Mouse (Mus musculus) erythroblast, adult 5-6 weeks (primary cell): ENCODE measurements around the gene Stmn3. TPM values are rescaled to one million over a fixed set of nuclear protein-coding genes. Genes with fewer than 3 reads are reported as not detected.

Source experiments
- ATAC-seq: replicated peaks from 2 replicates; pipeline ENCODE4 v1.8.0; 2016; ENCODE audit warnings: moderate number of reproducible peaks, mild to moderate bottlenecking, moderate TSS enrichment, inconsistent platforms; ENCODE audit not compliant: poor library complexity, low FRiP score, severe bottlenecking
- total RNA-seq, 2 experiments: library from RNA; stranded (forward) in 1 of 2; stranded (reverse) in 1 of 2; fragments of 150-400 nt in 1 of 2; fragments of 200-764, 138-1000 nt in 1 of 2; gene quantifications; 2 replicates each; pipeline versions ENCODE4 v1.2.3 to v1.2.4; 2015 to 2017; ENCODE audit warnings: low replicate concordance in 2 of 2

Gene Stmn3
- total RNA-seq, 2 experiments from 2014 or later = not detected

GRCm38 (mm10) chr2:181287338-181287957, 26.9 kb downstream of the Stmn3 start:
- ATAC-seq = peak; percentile 61

GRCm38 (mm10) chr2:181286629-181287337, 27.5 kb downstream of the Stmn3 start:
- ATAC-seq = no peak

- no peak for ATAC-seq
Observed at GRCm38 (mm10) chr2:181279968-181280367, 34.3 kb downstream of the Stmn3 start.

- ATAC-seq = no peak
Observed at GRCm38 (mm10) chr2:181277866-181278265, 36.4 kb downstream of the Stmn3 start.

- ATAC-seq = no peak
Observed at GRCm38 (mm10) chr2:181276766-181277165, 37.5 kb downstream of the Stmn3 start.

GRCm38 (mm10) chr2:181274639-181275038, 39.7 kb downstream of the Stmn3 start:
- ATAC-seq = no peak

- no peak for ATAC-seq
Observed at GRCm38 (mm10) chr2:181273829-181274228, 40.5 kb downstream of the Stmn3 start.

- no peak for ATAC-seq
Observed at GRCm38 (mm10) chr2:181272092-181272491, 42.2 kb downstream of the Stmn3 start.

GRCm38 (mm10) chr2:181266839-181267238, 47.5 kb downstream of the Stmn3 start:
- no peak for ATAC-seq

Other genes with a start within 250 kb of the Stmn3 start
- not detected in 2 replicates for gene Kcnq2, start 179.2 kb downstream of the Stmn3 start, total RNA-seq (2015; ENCODE audit: low replicate concordance)
- not detected in 2 replicates for gene Kcnq2, start 179.2 kb downstream of the Stmn3 start, total RNA-seq (2017; ENCODE audit: low replicate concordance)
- gene Eef1a2, start 157.5 kb downstream of the Stmn3 start, total RNA-seq (2015; ENCODE audit: low replicate concordance) = not detected in 2 replicates
- gene Eef1a2, start 157.5 kb downstream of the Stmn3 start, total RNA-seq (2017; ENCODE audit: low replicate concordance) = not detected in 2 replicates
- 45.6 and 74.6 TPM in 2 replicates for gene Ppdpf, start 127.3 kb downstream of the Stmn3 start, total RNA-seq (2015; ENCODE audit: low replicate concordance)
- 3.9 and 6.9 TPM in 2 replicates for gene Ppdpf, start 127.3 kb downstream of the Stmn3 start, total RNA-seq (2017; ENCODE audit: low replicate concordance)
- 0.21 TPM in 1 of 2 replicates, not detected in the other for gene Ptk6, start 111.7 kb downstream of the Stmn3 start, total RNA-seq (2015; ENCODE audit: low replicate concordance)
- gene Ptk6, start 111.7 kb downstream of the Stmn3 start, total RNA-seq (2017; ENCODE audit: low replicate concordance) = 0.14 TPM in 1 of 2 replicates, not detected in the other
- gene Srms, start 101.3 kb downstream of the Stmn3 start, total RNA-seq (2015; ENCODE audit: low replicate concordance) = not detected in 2 replicates
- gene Srms, start 101.3 kb downstream of the Stmn3 start, total RNA-seq (2017; ENCODE audit: low replicate concordance) = not detected in 2 replicates
- gene Fndc11, start 94.5 kb downstream of the Stmn3 start, total RNA-seq (2015; ENCODE audit: low replicate concordance) = 1.3 and 20.8 TPM in 2 replicates
- gene Fndc11, start 94.5 kb downstream of the Stmn3 start, total RNA-seq (2017; ENCODE audit: low replicate concordance) = 0.98 and 1.4 TPM in 2 replicates
- 8.6 and 10.0 TPM in 2 replicates for gene Helz2, start 72.5 kb downstream of the Stmn3 start, total RNA-seq (2015; ENCODE audit: low replicate concordance)
- gene Helz2, start 72.5 kb downstream of the Stmn3 start, total RNA-seq (2017; ENCODE audit: low replicate concordance) = 11.8 and 12.1 TPM in 2 replicates
- gene Gmeb2, start 26.5 kb downstream of the Stmn3 start, total RNA-seq (2015; ENCODE audit: low replicate concordance) = 23.6 and 24.6 TPM in 2 replicates
- gene Gmeb2, start 26.5 kb downstream of the Stmn3 start, total RNA-seq (2017; ENCODE audit: low replicate concordance) = 15.4 and 41.7 TPM in 2 replicates
- 7.7 and 17.5 TPM in 2 replicates for gene Rtel1, start 5.2 kb upstream of the Stmn3 start, total RNA-seq (2015; ENCODE audit: low replicate concordance)
- gene Rtel1, start 5.2 kb upstream of the Stmn3 start, total RNA-seq (2017; ENCODE audit: low replicate concordance) = 19.9 and 23.7 TPM in 2 replicates
- 0.77 and 2.3 TPM in 2 replicates for gene Zgpat, start 50.4 kb upstream of the Stmn3 start, total RNA-seq (2015; ENCODE audit: low replicate concordance)
- 10.5 and 11.0 TPM in 2 replicates for gene Zgpat, start 50.4 kb upstream of the Stmn3 start, total RNA-seq (2017; ENCODE audit: low replicate concordance)
- 0.96 and 11.1 TPM in 2 replicates for gene Arfrp1, start 50.9 kb upstream of the Stmn3 start, total RNA-seq (2015; ENCODE audit: low replicate concordance)
- 4.0 and 13.0 TPM in 2 replicates for gene Arfrp1, start 50.9 kb upstream of the Stmn3 start, total RNA-seq (2017; ENCODE audit: low replicate concordance)
- gene Lime1, start 65.6 kb upstream of the Stmn3 start, total RNA-seq (2015; ENCODE audit: low replicate concordance) = 8.8 and 11.5 TPM in 2 replicates
- gene Lime1, start 65.6 kb upstream of the Stmn3 start, total RNA-seq (2017; ENCODE audit: low replicate concordance) = 2.5 and 3.8 TPM in 2 replicates
- gene Zbtb46, start 144.9 kb upstream of the Stmn3 start, total RNA-seq (2015; ENCODE audit: low replicate concordance) = 1.9 and 2.9 TPM in 2 replicates
- gene Zbtb46, start 144.9 kb upstream of the Stmn3 start, total RNA-seq (2017; ENCODE audit: low replicate concordance) = 5.4 and 6.2 TPM in 2 replicates
- not detected in 2 replicates for gene Abhd16b, start 178.7 kb upstream of the Stmn3 start, total RNA-seq (2015; ENCODE audit: low replicate concordance)
- gene Abhd16b, start 178.7 kb upstream of the Stmn3 start, total RNA-seq (2017; ENCODE audit: low replicate concordance) = not detected in 2 replicates
- gene Tpd52l2, start 182.6 kb upstream of the Stmn3 start, total RNA-seq (2015; ENCODE audit: low replicate concordance) = 21.3 and 27.5 TPM in 2 replicates
- 25.3 and 41.0 TPM in 2 replicates for gene Tpd52l2, start 182.6 kb upstream of the Stmn3 start, total RNA-seq (2017; ENCODE audit: low replicate concordance)
- gene Dnajc5, start 206.0 kb upstream of the Stmn3 start, total RNA-seq (2015; ENCODE audit: low replicate concordance) = 8.2 and 17.1 TPM in 2 replicates
- 12.7 and 14.8 TPM in 2 replicates for gene Dnajc5, start 206.0 kb upstream of the Stmn3 start, total RNA-seq (2017; ENCODE audit: low replicate concordance)